12 mouse cellular contexts compared by ENCODE assay signal in the genomic region with DNA sequence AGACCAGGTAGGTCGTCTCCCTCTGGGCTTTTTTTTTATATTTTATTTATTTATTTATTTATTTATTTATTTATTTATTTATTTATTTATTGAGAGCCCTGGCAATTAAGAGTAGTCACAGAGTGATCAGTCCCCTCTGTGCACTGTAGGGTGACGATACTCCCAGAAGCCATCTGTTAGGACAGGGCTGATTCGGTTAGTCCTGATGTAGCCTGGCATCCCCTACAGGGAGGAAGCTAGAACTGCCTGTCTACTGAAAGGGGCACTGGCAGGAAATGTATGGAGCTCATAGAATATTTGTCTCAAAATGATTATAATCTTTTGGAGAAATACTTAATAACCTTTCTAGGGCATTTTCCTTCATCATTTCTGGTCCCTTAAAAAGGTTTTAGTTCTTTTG.
DNase-seq lines count a peak whose midpoint lies in the region; ATAC-seq and TF ChIP-seq lines count a peak whose summit lies in the region.
"Had no signal": no experiment of that assay in that cellular context is flagged by ENCODE, and none has a peak within 500 bp of the region (broad histone marks: within the 10 kb centered on the region; RNA-seq: fewer than 3 reads in every experiment).

No protein-coding gene starts in this region.

- peak; percentile 29 for DNase-seq in embryo, embryonic 10 days (ENCODE audit: low spot score)
- DNase-seq in embryo, embryonic 9.5 days (ENCODE audit: extremely low spot score) = no peak
- DNase-seq in left cerebral cortex, adult 2 months (ENCODE audit: extremely low spot score in 1 of 2, low spot score in 2 of 2) = no peak
- DNase-seq in left cerebral cortex, postnatal 25 days (ENCODE audit: low spot score in 2 of 2) = no peak
- DNase-seq in frontal cortex, postnatal 14 days (ENCODE audit: low spot score in 2 of 2) = no peak
- DNase-seq: cerebellum, adult 9-11 months; gastrocnemius, postnatal 10 days had no signal

- peak; percentile 46 for ATAC-seq in CD4-positive, CD25-positive, alpha-beta regulatory T cell, adult 4 months
- peak; percentile 44; the same call in 1 of the 2 replicates for ATAC-seq in hindbrain, embryonic 16.5 days
- no peak for ATAC-seq in erythroblast, adult 5-6 weeks (replicated peaks; ENCODE audit: low FRiP score, poor library complexity, severe bottlenecking)

- no peaks in the 10 kb centered on the region for H3K36me3 ChIP-seq in hindbrain, embryonic 16.5 days (ENCODE audit: control insufficient read depth, insufficient read depth, low read length)
- H3K36me3 ChIP-seq: kidney, embryonic 15.5 days had no signal

- intact Hi-C loops in left cerebral cortex, adult 2 months (cut with DNase I) = no loop called here
- intact Hi-C loops in left cerebral cortex, postnatal 25 days (cut with DNase I) = loop anchor here (5.0 kb wide), 1 partner anchor 243 kb away; no protein-coding TSS in a partner anchor

- TF ChIP-seq CTCF in left cerebral cortex, adult 2 months (IDR thresholded peaks at IDR 0.05) = peak; percentile 44

- no peak overlapping the region for H3K27ac ChIP-seq in left cerebral cortex, adult 2 months
- no peak overlapping the region for H3K27ac ChIP-seq in hindbrain, embryonic 16.5 days (ENCODE audit: low read depth, low read length)
- H3K27ac ChIP-seq: kidney, embryonic 15.5 days had no signal

- no peak overlapping the region for H3K4me3 ChIP-seq in left cerebral cortex, adult 2 months
- H3K4me3 ChIP-seq in hindbrain, embryonic 16.5 days (ENCODE audit: low read length) = no peak overlapping the region
- H3K4me3 ChIP-seq: kidney, embryonic 15.5 days; myocyte had no signal

- H3K9me3 ChIP-seq in hindbrain, embryonic 16.5 days (ENCODE audit: control insufficient read depth, low read length) = no peaks in the 10 kb centered on the region
- H3K9me3 ChIP-seq: kidney, embryonic 15.5 days had no signal

- WGBS in hindbrain, embryonic 16.5 days = 55% methylated on average over 3 of the region's 3 CpGs

- no peak overlapping the region for H3K9ac ChIP-seq in hindbrain, embryonic 16.5 days (ENCODE audit: low read depth, low read length)
- H3K9ac ChIP-seq: kidney, embryonic 15.5 days had no signal

- no peaks in the 10 kb centered on the region for H3K27me3 ChIP-seq in hindbrain, embryonic 16.5 days (replicated peaks; ENCODE audit: control insufficient read depth, insufficient read depth, low read length)
- H3K27me3 ChIP-seq: kidney, embryonic 15.5 days had no signal

- no peak overlapping the region for H3K4me2 ChIP-seq in hindbrain, embryonic 16.5 days (ENCODE audit: low read length)
- H3K4me2 ChIP-seq: kidney, embryonic 15.5 days had no signal

- peaks cover 14% of the 10 kb centered on the region; the same call in 1 of the 2 replicates for H3K4me1 ChIP-seq in hindbrain, embryonic 16.5 days (ENCODE audit: control insufficient read depth, insufficient read depth, low read depth, low read length)
